Mouse (Mus musculus) megakaryocyte progenitor cell, adult 5-6 weeks (primary cell): Measurements from ENCODE around the gene Col4a2. TPM values are rescaled to one million over a fixed set of nuclear protein-coding genes. Genes with fewer than 3 reads are reported as not detected.

Experiments
- ATAC-seq: replicated peaks from 2 replicates; pipeline ENCODE4 v1.8.0; 2016; ENCODE audit warnings: mild to moderate bottlenecking, moderate TSS enrichment, inconsistent platforms; ENCODE audit not compliant: poor library complexity
- total RNA-seq, 2 experiments: library from RNA; stranded (forward) in 1 of 2; stranded (reverse) in 1 of 2; fragments of 157-497, 149-512 nt in 1 of 2; fragments of 200-1000 nt in 1 of 2; gene quantifications; 2 replicates each; pipeline versions ENCODE4 v1.2.3 to v1.2.4; 2015 to 2017

Gene Col4a2
- total RNA-seq, 2 experiments from 2014 or later: 0.22 to 0.46 TPM

GRCm38 (mm10) chr8:11322724-11323585 lies 10.3 kb downstream of the Col4a2 start:
- peak; percentile 23; the same call in 1 of the 2 replicates for ATAC-seq

- no peak for ATAC-seq
These were observed 11.1 kb downstream of the Col4a2 start for GRCm38 (mm10) chr8:11323681-11324080.

- no peak for ATAC-seq
These were observed 12.3 kb downstream of the Col4a2 start for GRCm38 (mm10) chr8:11324801-11325395.

- ATAC-seq: no peak
These were observed 14.7 kb downstream of the Col4a2 start for GRCm38 (mm10) chr8:11327298-11327697.

- ATAC-seq: no peak
These were observed 15.3 kb downstream of the Col4a2 start for GRCm38 (mm10) chr8:11327722-11328417.

GRCm38 (mm10) chr8:11331561-11331960 lies 19.0 kb downstream of the Col4a2 start:
- ATAC-seq: no peak

GRCm38 (mm10) chr8:11333746-11334145 lies 21.1 kb downstream of the Col4a2 start:
- ATAC-seq: no peak

- ATAC-seq: no peak
These were observed 21.9 kb downstream of the Col4a2 start for GRCm38 (mm10) chr8:11334493-11334892.

- ATAC-seq: peak; percentile 33; the same call in 1 of the 2 replicates
These were observed 22.6 kb downstream of the Col4a2 start for GRCm38 (mm10) chr8:11335238-11335637.

GRCm38 (mm10) chr8:11336346-11336745 lies 23.7 kb downstream of the Col4a2 start:
- no peak for ATAC-seq

GRCm38 (mm10) chr8:11337642-11338041 lies 25.0 kb downstream of the Col4a2 start:
- no peak for ATAC-seq

- ATAC-seq: no peak
These were observed 25.9 kb downstream of the Col4a2 start for GRCm38 (mm10) chr8:11338507-11338906.

- ATAC-seq: peak; percentile 50
These were observed 27.9 kb downstream of the Col4a2 start for GRCm38 (mm10) chr8:11340310-11341110.

GRCm38 (mm10) chr8:11341111-11341566 lies 28.5 kb downstream of the Col4a2 start:
- ATAC-seq: peak; percentile 71

- no peak for ATAC-seq
These were observed 31.9 kb downstream of the Col4a2 start for GRCm38 (mm10) chr8:11344459-11344858.

GRCm38 (mm10) chr8:11346225-11346624 lies 33.6 kb downstream of the Col4a2 start:
- no peak for ATAC-seq

GRCm38 (mm10) chr8:11347699-11348098 lies 35.1 kb downstream of the Col4a2 start:
- no peak for ATAC-seq

GRCm38 (mm10) chr8:11348622-11349021 lies 36.0 kb downstream of the Col4a2 start:
- no peak for ATAC-seq

GRCm38 (mm10) chr8:11351355-11351754 lies 38.8 kb downstream of the Col4a2 start:
- no peak for ATAC-seq

- ATAC-seq: no peak
These were observed 39.9 kb downstream of the Col4a2 start for GRCm38 (mm10) chr8:11352514-11352913.
